Mouse (Mus musculus) cerebellum, postnatal 10 days (tissue): ENCODE data around the gene Ryk.

Source experiments
- DNase-seq, 2 experiments: peaks; one replicate each; pipeline ENCODE4 v3.0.0; 2021; ENCODE audit warnings: mixed read lengths in 2 of 2

Ryk gene

DNA sequence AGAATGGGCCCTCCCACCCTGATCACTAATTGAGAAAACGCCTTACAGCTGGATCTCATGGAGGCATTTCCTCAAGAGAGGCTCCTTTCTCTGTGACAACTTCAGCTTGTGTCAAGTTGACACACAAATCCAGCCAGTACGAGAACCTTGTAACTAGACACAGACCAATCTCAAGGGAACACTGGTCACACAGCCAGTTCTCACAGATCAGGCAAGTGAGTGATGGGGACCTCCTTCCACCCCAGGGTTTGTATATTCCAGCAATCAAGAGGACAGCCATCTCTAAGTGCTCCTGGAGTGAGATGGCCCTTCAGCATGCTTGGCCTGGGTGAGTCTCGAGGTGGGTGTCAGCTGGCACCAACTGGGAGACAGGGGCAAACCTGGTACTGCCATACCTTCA lies 121.1 kb downstream of the Ryk start:
- DNase-seq: no peak
